Mouse (Mus musculus) myocyte (in vitro differentiated cells): ENCODE data around the gene Sec22a.

Experiments used
- MYOD1 ChIP-seq, 3 experiments: IDR thresholded peaks; one replicate each; pipeline ENCODE4 v1.6.1; 2011; ENCODE audit warnings: control low read depth in 2 of 3, low read depth in 2 of 3, mild to moderate bottlenecking in 2 of 3, moderate library complexity in 1 of 3; ENCODE audit not compliant: insufficient read length in 2 of 3, control insufficient read depth in 1 of 3
- MYOG ChIP-seq, 3 experiments: IDR thresholded peaks; one replicate each; pipeline ENCODE4 v1.6.1; 2011; ENCODE audit warnings: control low read depth in 2 of 3, low read depth in 2 of 3, mild to moderate bottlenecking in 2 of 3; ENCODE audit not compliant: insufficient read length in 2 of 3, control insufficient read depth in 1 of 3, insufficient read depth in 1 of 3
- POLR2A ChIP-seq: IDR thresholded peaks from one replicate; pipeline ENCODE4 v1.6.1; 2011; ENCODE audit warnings: low read depth, mild to moderate bottlenecking, control low read depth, moderate library complexity; ENCODE audit not compliant: insufficient read length
- TCF3 ChIP-seq: IDR thresholded peaks from one replicate; pipeline ENCODE4 v1.6.1; 2011; ENCODE audit warnings: low read depth, control low read depth; ENCODE audit not compliant: insufficient read length
- USF1 ChIP-seq: IDR thresholded peaks from one replicate; pipeline ENCODE4 v1.6.1; 2011; ENCODE audit warnings: low read depth, mild to moderate bottlenecking, control low read depth, moderate library complexity

DNA sequence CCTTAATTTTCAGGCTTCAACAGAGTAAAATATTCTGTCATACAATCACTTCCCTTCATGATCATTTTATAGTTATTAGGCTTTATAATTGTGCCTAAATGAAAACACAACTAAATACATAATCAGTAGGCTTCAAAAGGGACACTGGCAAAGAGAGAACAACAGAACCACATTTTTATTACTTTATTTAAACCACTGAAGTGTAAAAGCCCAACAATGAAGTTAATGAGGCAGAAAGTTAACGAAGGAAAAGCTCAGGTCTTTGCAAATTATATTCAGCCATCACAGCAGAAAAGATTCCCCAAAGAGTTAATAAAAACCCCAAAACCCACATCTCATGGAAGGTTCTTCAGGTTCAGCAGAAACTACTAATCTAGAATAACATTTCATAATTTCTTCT is 33.3 kb downstream of the Sec22a start:
- TF ChIP-seq TCF3 (no peak), POLR2A (no peak), MYOG (IDR thresholded peaks at IDR 0.05; ENCODE audit: control insufficient read depth in 1 of 3, insufficient read depth in 1 of 3, insufficient read length in 2 of 3, low read depth in 2 of 3) (no peak), MYOD1 (IDR thresholded peaks at IDR 0.05; ENCODE audit: control insufficient read depth in 1 of 3, insufficient read length in 2 of 3, low read depth in 2 of 3) (no peak), USF1 (no peak)
